Mouse (Mus musculus) heart, postnatal 0 days (tissue): ENCODE data around the gene Mdp1. TPM values are rescaled to one million over a fixed set of nuclear protein-coding genes. Genes with fewer than 3 reads are reported as not detected.
A peak's percentile ranks its signal among the peaks of the same experiment; 100 is the strongest.

Source experiments
- ATAC-seq: fragments of 200-750 bp; cut with Nextera tagmentation; 2 replicates; pipeline ENCODE4 v1.8.0; 2017; ENCODE audit warnings: low read depth, moderate number of reproducible peaks, moderate library complexity; ENCODE audit not compliant: insufficient read depth
- DNase-seq: peaks from one replicate; pipeline ENCODE4 v3.0.0-alpha.2; 2016; ENCODE audit warnings: low spot score
- H3K27ac ChIP-seq: fragments of 300-500 bp; sonication (generic); 2 replicates; pipeline ENCODE4 v1.5.1; 2014; ENCODE audit warnings: low read depth, mild to moderate bottlenecking
- H3K27me3 ChIP-seq: fragments of 300-500 bp; sonication (generic); 2 replicates; pipeline ENCODE4 v1.6.1; 2014; ENCODE audit warnings: low read length, mixed read lengths; ENCODE audit not compliant: control insufficient read depth, insufficient read depth
- H3K36me3 ChIP-seq: fragments of 300-500 bp; sonication (generic); replicated peaks from 2 replicates; pipeline ENCODE4 v1.6.1; 2014; ENCODE audit warnings: low read length, mixed read lengths; ENCODE audit not compliant: control insufficient read depth, insufficient read depth
- H3K4me1 ChIP-seq: fragments of 300-500 bp; sonication (generic); 2 replicates; pipeline ENCODE4 v1.6.1; 2014; ENCODE audit warnings: antibody characterized with exemption; ENCODE audit not compliant: control insufficient read depth, insufficient read depth
- H3K4me2 ChIP-seq: fragments of 300-500 bp; sonication (generic); 2 replicates; pipeline ENCODE4 v1.6.1; 2014; ENCODE audit warnings: low read depth, mild to moderate bottlenecking, low read length, moderate library complexity
- H3K4me3 ChIP-seq: fragments of 300-500 bp; sonication (generic); 2 replicates; pipeline ENCODE4 v1.5.1; 2014; ENCODE audit warnings: low read depth, low read length
- H3K9ac ChIP-seq: fragments of 300-500 bp; sonication (generic); replicated peaks from 2 replicates; pipeline ENCODE4 v1.6.1; 2014; ENCODE audit warnings: low read depth, low read length, mixed read lengths
- H3K9me3 ChIP-seq: fragments of 300-500 bp; sonication (generic); replicated peaks from 2 replicates; pipeline ENCODE4 v1.6.1; 2016; ENCODE audit warnings: low read length; ENCODE audit not compliant: control insufficient read depth
- CTCF ChIP-seq: IDR thresholded peaks from 2 replicates; pipeline ENCODE4 v1.5.1; 2016; ENCODE audit warnings: antibody characterized with exemption, control low read depth, low read depth
- EP300 ChIP-seq: IDR thresholded peaks from 2 replicates; pipeline ENCODE4 v1.6.1; 2016; ENCODE audit warnings: antibody characterized with exemption, low read depth
- WGBS: fragments of 180-500 bp; shearing (Covaris S2); extraction: QIAGEN DNeasy Blood & Tissue Kit; methylation state at CpG from one replicate; pipeline ENCODE4 v1.1.7; 2014; 5-methylcytosine and 5-hydroxymethylcytosine counted together
- polyA plus RNA-seq: library from polyadenylated mRNA; unstranded; fragments of >200 nt; fragmentation: Nextera tagmentation; extraction: Ambion mirVana; gene quantifications from 2 replicates; pipeline ENCODE4 v1.2.1, GENCODE M21; 2015
- total RNA-seq: library from RNA; depleted of rRNA; stranded (reverse); fragments of >200 nt; gene quantifications from 2 replicates; pipeline ENCODE4 v1.2.3, GENCODE M21; 2014; ENCODE audit warnings: low replicate concordance; rRNA removed

Gene Mdp1
- total RNA-seq (62.4 and 66.0 TPM in 2 replicates), polyA plus RNA-seq (98.6 and 104 TPM in 2 replicates)

- Histone ChIP-seq H3K9me3 (no peaks in the 10 kb centered on the region), H3K4me2 (peak within 1 kb of the TSS; percentile 66), H3K36me3 (peaks cover 30% of the 10 kb centered on the region), H3K4me3 (peak within 1 kb of the TSS; percentile 86), H3K9ac (peak within 1 kb of the TSS; percentile 77), H3K27ac (peak within 1 kb of the TSS; percentile 94), H3K4me1 (peaks cover 24% of the 10 kb centered on the region), H3K27me3 (no peaks in the 10 kb centered on the region)
- under 1% methylated on average over 39 of the region's 39 CpGs for WGBS
- peak; percentile 93 for ATAC-seq
- no peak for TF ChIP-seq EP300
- peak; percentile 26 for TF ChIP-seq CTCF
- peak; percentile 90 for DNase-seq
Observed at GRCm38 (mm10) chr14:55659960-55660573, at the start of gene Mdp1. Gene Mdp1 (minus strand): TSS chr14:55660508.

GRCm38 (mm10) chr14:55709509-55709908 lies 49.2 kb upstream of the Mdp1 start:
- no peak overlapping the region for H3K27ac ChIP-seq
- no peak for TF ChIP-seq CTCF
- no peak for TF ChIP-seq EP300
- DNase-seq (no peak), ATAC-seq (no peak)
- no peak overlapping the region for H3K9ac ChIP-seq
- H3K27me3 ChIP-seq = peaks cover 22% of the 10 kb centered on the region
- WGBS = 84% methylated on average over 4 of the region's 4 CpGs
- H3K4me3 ChIP-seq = no peak overlapping the region
- H3K9me3 ChIP-seq = no peaks in the 10 kb centered on the region
- no peak overlapping the region for H3K4me2 ChIP-seq
- no peaks in the 10 kb centered on the region for H3K36me3 ChIP-seq
- no peaks in the 10 kb centered on the region for H3K4me1 ChIP-seq

- no peaks in the 10 kb centered on the region for H3K36me3 ChIP-seq
- no peaks in the 10 kb centered on the region for H3K9me3 ChIP-seq
- H3K4me3 ChIP-seq = no peak overlapping the region
- 62% methylated on average over 5 of the region's 5 CpGs for WGBS
- H3K4me1 ChIP-seq = no peaks in the 10 kb centered on the region
- H3K4me2 ChIP-seq = no peak overlapping the region
- ATAC-seq = no peak
- H3K27ac ChIP-seq = no peak overlapping the region
- DNase-seq = no peak
- no peak overlapping the region for H3K9ac ChIP-seq
- no peak for TF ChIP-seq EP300
- H3K27me3 ChIP-seq = peaks cover 8% of the 10 kb centered on the region; the same call in 1 of the 2 replicates
Observed at GRCm38 (mm10) chr14:55707397-55707796, 47.1 kb upstream of the Mdp1 start.

GRCm38 (mm10) chr14:55706051-55706600 lies 45.8 kb upstream of the Mdp1 start:
- Histone ChIP-seq H3K36me3 (no peaks in the 10 kb centered on the region), H3K4me1 (no peaks in the 10 kb centered on the region), H3K9me3 (no peaks in the 10 kb centered on the region), H3K4me3 (no peak overlapping the region), H3K9ac (no peak overlapping the region), H3K27me3 (no peaks in the 10 kb centered on the region), H3K4me2 (no peak overlapping the region), H3K27ac (no peak overlapping the region)
- 77% methylated on average over 8 of the region's 8 CpGs for WGBS
- DNase-seq (no peak), ATAC-seq (no peak)
- TF ChIP-seq CTCF (no peak), EP300 (no peak)

- WGBS = 56% methylated on average over 6 of the region's 6 CpGs
Observed at GRCm38 (mm10) chr14:55702761-55703160, 42.5 kb upstream of the Mdp1 start.

More at GRCm38 (mm10) chr14:55702761-55703160, 42.5 kb upstream of the Mdp1 start:
- Histone ChIP-seq H3K9me3 (no peaks in the 10 kb centered on the region), H3K27me3 (no peaks in the 10 kb centered on the region), H3K4me3 (no peak overlapping the region), H3K4me1 (no peaks in the 10 kb centered on the region), H3K36me3 (no peaks in the 10 kb centered on the region), H3K9ac (no peak overlapping the region), H3K27ac (no peak overlapping the region), H3K4me2 (no peak overlapping the region)
- TF ChIP-seq EP300 (no peak), CTCF (no peak)
- ATAC-seq (no peak), DNase-seq (no peak)
